Mouse (Mus musculus): ENCODE measurements at regions not wholly inside any gene's neighbourhood (a gene's known extent, or its start where the extent isn't known, plus 50 kb on each side); places are given as distances from the start of the nearest gene placed in this dataset.

GRCm38 (mm10) chr2:92697721-92698120 is 98.2 kb downstream of the Chst1 start:
- no peak for DNase-seq (ENCODE audit: low spot score)
- intact Hi-C loops (cut with DNase I), result loop anchor here (5.0 to 10.0 kb wide), 2 partner anchors 110 to 213 kb away; no protein-coding TSS in a partner anchor

DNA sequence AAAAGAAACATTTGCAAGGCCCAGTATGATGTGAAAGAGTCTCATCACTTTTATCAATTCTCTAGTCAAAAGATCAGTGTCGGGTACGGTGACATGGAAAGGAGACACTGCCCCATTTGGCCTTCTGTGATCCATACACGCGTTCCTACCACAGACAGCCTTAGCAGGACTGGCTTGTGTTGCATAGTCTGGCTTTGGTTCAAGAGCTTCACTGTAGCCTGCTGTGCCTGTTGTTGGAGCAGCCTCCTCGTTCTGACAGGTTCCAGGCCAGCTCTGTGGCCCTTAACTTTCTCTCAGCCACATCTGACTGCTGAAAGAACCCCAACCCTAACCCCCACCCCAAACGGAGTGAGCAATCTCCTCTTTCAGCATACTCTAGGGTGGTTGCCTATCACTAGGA is 99.9 kb downstream of the Chst1 start:
- intact Hi-C loops (cut with DNase I), result loop anchor here (5.0 to 10.0 kb wide), 2 partner anchors 108 to 215 kb away; no protein-coding TSS in a partner anchor
- DNase-seq (ENCODE audit: low spot score), result no peak

- no peak for DNase-seq (ENCODE audit: low spot score)
- intact Hi-C loops (cut with DNase I), result no loop called here
Observed at GRCm38 (mm10) chr2:92704035-92704434, 104.5 kb downstream of the Chst1 start.

- intact Hi-C loops (cut with DNase I), result no loop called here
- DNase-seq (ENCODE audit: low spot score), result no peak
Observed at GRCm38 (mm10) chr2:92709668-92710067, 110.2 kb downstream of the Chst1 start.

DNA sequence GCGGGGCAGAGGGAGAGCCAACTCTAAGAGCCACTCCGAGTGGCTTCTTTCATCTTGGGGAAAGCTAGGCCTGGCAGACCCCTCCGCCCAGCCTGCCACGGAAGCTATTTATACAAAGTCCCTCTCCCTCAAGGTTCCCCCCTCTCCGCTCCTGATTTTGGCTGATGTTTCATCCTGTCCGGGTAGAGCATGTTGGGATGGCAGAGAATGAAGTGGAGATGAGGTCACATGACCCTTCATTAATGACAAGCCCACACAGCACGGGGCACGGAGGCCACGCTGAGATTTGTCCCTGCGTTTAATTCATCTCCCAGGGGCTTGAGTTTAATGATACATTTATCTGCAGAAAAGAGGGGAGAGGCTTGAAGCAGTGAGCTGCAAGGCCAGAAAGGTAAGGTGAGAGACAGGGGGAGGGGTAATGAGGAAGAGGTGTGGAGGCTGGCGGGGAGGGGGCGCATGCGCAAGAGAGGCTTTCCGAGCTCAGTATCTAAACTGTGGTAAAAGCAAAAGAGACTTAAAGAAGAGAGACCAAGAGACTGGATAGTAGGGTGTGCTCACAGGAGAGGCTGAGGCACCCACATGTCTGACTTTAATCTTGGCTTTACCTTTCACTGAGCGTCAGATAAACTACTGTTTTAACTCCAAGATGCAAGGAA is 111.7 kb downstream of the Chst1 start:
- DNase-seq (ENCODE audit: low spot score), result no peak
- intact Hi-C loops (cut with DNase I), result no loop called here

DNA sequence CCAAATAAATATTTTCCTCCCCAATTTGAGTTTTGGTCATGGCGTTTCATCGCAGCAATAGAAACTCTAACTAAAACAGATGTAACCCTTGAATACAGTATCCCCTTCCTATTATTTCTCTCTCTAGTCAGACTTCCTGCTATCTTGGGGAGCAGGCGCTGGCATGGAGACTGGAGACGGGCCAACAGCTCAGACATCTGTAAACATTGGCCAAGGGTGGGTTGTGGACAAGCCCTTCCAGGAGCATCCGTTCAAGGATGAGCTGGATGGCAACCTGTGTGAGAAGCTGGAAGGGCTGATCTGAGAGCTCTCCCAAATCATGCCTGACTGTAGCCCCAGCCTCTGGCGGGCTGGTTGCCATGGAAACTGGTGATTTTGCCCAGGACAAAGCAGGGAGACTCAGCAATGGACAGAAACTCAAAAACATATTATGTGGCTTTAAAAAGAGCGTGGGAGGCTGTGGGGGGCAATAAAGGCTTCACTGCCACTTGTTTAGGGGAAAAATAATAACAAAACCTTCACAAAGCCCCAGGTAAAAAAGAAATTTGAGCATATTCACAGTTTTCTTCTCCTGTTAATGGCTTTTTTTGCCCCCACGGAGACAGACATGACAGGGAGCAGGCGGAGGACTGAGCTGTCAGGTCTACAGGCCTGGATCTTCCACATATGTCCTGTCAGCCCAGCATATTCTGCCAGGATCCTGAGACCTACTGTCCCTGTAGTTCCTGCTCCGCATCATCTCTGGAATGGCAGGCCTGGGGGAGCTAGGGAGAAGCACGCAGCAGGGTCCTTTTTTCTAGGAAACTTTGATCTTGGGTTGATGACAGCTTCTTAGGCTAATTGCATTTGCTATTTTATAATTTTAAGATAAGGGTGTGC is 113.0 kb downstream of the Chst1 start:
- DNase-seq (ENCODE audit: low spot score), result no peak
- intact Hi-C loops (cut with DNase I), result no loop called here

- intact Hi-C loops (cut with DNase I), result no loop called here
- DNase-seq (ENCODE audit: low spot score), result no peak
Observed at GRCm38 (mm10) chr2:92717706-92718105, 118.2 kb downstream of the Chst1 start.

GRCm38 (mm10) chr2:92721951-92722350 is 122.4 kb downstream of the Chst1 start:
- intact Hi-C loops (cut with DNase I), result no loop called here
- no peak for DNase-seq (ENCODE audit: low spot score)

DNA sequence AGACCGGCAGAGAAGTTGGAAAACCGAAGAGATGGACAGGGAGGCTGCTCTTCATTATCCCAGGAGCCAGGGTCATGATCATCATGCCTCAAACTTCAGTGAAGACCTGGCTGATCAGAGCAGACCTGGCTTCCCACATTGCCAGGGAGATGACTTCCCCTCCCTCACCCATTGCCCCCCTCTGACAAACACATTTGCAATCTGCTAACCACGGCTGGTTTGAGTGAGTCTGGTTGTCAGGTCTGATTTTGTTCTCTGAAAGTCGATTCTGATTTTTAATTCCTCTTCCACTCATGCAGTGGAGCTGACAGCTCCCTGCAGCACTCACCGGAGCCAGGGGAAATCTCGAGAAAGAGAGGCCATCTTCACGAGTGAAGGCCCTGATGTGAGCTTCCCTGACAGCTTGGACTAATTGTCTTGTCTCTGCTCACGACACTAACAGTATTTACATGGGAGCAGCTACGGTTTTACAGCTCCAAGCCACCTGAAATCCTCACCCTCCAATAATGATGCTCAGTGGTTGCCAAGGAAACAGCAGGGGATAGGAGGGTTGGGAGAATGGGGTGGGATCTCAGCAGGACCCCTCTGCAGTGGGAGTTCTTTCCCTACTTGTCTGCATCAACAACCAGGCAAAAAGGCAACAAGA is 124.2 kb downstream of the Chst1 start:
- DNase-seq (ENCODE audit: low spot score), result no peak
- intact Hi-C loops (cut with DNase I), result no loop called here

DNA sequence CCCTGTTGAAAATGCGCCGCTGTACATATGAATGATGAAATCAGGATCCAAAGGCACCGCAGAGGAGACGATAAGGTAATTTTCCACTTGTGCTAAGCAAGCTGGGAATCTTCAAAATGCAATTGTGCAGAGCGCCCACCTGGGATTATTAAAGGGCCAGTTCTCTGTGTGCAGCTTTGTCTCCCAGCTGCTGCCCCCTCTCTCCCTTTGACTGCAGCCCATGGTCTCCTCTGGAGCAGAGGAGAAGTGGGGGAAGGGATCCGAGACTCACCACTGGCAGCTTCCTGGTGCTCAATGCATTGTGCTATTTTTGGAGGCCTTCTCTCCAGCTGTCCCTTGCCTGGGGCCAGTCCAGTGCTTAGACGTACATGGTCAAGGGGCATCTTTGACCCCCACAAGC is 127.1 kb downstream of the Chst1 start:
- DNase-seq (ENCODE audit: low spot score), result no peak
- intact Hi-C loops (cut with DNase I), result no loop called here

- DNase-seq (ENCODE audit: low spot score), result no peak
- intact Hi-C loops (cut with DNase I), result no loop called here
Observed at GRCm38 (mm10) chr2:92727241-92727640, 127.7 kb downstream of the Chst1 start.

GRCm38 (mm10) chr2:92728388-92728787 is 128.9 kb downstream of the Chst1 start:
- DNase-seq (ENCODE audit: low spot score), result no peak
- intact Hi-C loops (cut with DNase I), result no loop called here

DNA sequence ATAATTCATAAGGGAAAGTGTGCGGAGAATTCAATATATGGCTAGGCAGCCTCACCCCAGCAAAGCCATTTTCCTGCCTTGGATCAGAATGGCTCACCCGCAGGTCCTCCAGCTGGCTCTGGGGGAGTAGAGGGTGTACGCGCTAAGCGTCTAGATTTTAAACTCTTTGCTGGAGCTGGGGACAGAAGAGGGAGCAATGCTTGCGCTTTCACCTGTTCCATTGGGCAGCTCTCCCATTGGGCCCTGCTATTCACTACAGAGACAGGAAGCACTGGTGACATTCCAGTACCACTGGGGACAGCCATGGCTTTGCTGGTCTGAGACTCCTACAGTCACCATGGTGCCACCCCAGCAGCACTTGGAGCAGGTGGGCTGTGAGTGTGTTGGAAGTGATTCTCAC is 130.9 kb downstream of the Chst1 start:
- DNase-seq (ENCODE audit: low spot score), result no peak
- intact Hi-C loops (cut with DNase I), result no loop called here

DNA sequence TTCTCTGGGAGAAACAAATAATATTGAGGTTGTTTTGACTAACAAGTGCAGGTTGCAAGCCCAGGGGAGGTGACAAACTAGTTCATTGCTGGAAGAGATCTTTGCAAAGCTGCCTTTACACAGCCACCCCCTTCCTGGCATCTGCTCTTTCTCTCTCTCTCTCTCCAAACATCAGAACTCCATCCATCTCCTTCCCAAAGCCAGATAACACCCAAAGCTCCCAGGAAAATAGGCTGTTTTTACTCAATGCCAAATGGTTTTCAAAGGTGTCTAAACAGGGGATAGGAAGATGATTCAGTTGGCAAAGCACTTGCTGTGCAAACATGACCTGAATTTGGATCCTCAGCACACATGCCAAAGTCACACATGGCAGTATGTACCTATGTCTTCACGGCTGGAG is 133.9 kb downstream of the Chst1 start:
- no peak for DNase-seq (ENCODE audit: low spot score)
- intact Hi-C loops (cut with DNase I), result no loop called here

GRCm38 (mm10) chr2:92735784-92736183 is 136.3 kb downstream of the Chst1 start:
- intact Hi-C loops (cut with DNase I), result no loop called here
- DNase-seq (ENCODE audit: low spot score), result no peak

DNA sequence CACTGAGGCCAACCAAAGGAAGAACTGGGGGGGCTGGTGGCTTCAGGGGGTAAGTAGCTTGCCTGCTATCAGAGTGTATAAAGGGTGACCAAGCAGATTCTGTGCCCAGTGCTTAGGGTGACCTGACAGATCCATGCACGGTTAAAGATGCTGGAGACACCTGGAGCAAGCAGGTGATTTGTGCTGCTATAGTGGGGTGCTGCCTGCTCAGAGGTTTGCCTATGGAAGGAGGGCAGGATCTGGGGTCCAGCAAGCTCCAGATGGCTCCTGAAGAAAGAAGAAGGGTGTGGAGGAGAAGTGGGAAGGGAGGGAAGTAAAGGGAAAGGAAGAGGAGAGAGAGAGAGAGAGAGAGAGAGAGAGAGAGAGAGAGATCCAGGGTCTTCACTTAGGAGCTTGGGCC is 137.8 kb downstream of the Chst1 start:
- intact Hi-C loops (cut with DNase I), result no loop called here
- DNase-seq (ENCODE audit: low spot score), result no peak

GRCm38 (mm10) chr2:92739576-92739975 is 140.1 kb downstream of the Chst1 start:
- no peak for DNase-seq (ENCODE audit: low spot score)
- intact Hi-C loops (cut with DNase I), result no loop called here

GRCm38 (mm10) chr2:92740776-92741295 is 141.3 kb downstream of the Chst1 start:
- intact Hi-C loops (cut with DNase I), result loop anchor here (5.0 kb wide), 1 partner anchor 66 kb away; no protein-coding TSS in a partner anchor
- DNase-seq (ENCODE audit: low spot score), result no peak

DNA sequence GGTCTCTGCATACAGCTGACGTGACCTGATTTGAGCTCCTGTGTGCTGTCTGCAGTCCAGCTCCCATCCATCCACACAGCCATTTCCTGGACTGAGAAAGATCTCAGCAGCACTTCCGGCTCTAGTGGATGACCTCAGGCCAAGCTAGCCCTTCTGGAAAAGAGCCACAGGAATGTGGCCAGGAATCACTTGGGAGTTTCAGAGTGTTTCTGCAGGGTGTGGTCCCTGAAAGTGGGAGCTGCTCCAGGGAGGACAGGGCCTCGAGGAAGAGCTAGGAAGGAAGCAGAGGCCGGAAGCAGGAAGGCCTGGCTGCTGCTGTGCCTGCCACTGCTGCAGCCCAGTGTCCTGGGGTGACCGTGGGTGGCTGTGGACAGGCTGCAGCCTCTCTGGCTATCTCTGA is 142.5 kb downstream of the Chst1 start:
- peak; percentile 87 for DNase-seq (ENCODE audit: low spot score)
- intact Hi-C loops (cut with DNase I), result loop anchor here (2.0 to 5.0 kb wide), 2 partner anchors 65 to 133 kb away; no protein-coding TSS in a partner anchor

DNA sequence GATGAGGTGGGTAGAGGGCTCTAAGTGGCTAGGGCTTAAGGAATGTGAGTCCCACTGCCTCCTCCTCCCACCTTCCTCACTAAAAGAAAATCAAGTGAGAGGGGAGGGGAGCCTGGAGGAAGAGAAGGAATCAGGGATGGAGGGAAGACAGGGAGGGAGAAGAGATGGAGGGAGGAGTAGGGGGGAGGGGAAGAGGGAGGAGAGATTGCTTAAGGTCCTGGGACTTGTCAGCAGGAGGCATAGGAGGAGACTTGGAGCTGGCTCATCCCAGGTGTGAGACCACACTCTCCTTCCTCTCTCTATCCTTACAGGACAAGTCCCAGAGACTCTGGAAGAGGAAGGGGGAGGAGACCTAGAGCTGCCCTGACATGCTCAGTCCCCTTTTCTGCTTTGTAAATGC is 143.2 kb downstream of the Chst1 start:
- DNase-seq (ENCODE audit: low spot score), result no peak

More for the DNA sequence above, 143.2 kb downstream of the Chst1 start:
- intact Hi-C loops (cut with DNase I), result loop anchor here (2.0 to 5.0 kb wide), 2 partner anchors 65 to 134 kb away; no protein-coding TSS in a partner anchor
